Mouse (Mus musculus) intestine, embryonic 16.5 days (tissue): Measurements from ENCODE around the gene Sall4. TPM values are rescaled to one million over a fixed set of nuclear protein-coding genes. Genes with fewer than 3 reads are reported as not detected.

Source experiments
- ATAC-seq: fragments of 200-750 bp; cut with Nextera tagmentation; 2 replicates; pipeline ENCODE4 v1.8.0; 2017; ENCODE audit warnings: moderate TSS enrichment, moderate library complexity
- H3K27ac ChIP-seq: fragments of 300-500 bp; sonication (generic); 2 replicates; pipeline ENCODE4 v1.5.1; 2014; ENCODE audit warnings: mild to moderate bottlenecking, low read length
- H3K27me3 ChIP-seq: fragments of 300-500 bp; sonication (generic); replicated peaks from 2 replicates; pipeline ENCODE4 v1.6.1; 2014; ENCODE audit warnings: low read length, control low read depth, mixed read lengths; ENCODE audit not compliant: control insufficient read depth, insufficient read depth
- H3K36me3 ChIP-seq: fragments of 300-500 bp; sonication (generic); 2 replicates; pipeline ENCODE4 v1.6.1; 2014; ENCODE audit warnings: low read length, control low read depth; ENCODE audit not compliant: control insufficient read depth, insufficient read depth
- H3K4me1 ChIP-seq: fragments of 300-500 bp; sonication (generic); 2 replicates; pipeline ENCODE4 v1.6.1; 2014; ENCODE audit warnings: low read length, control low read depth, mixed read lengths; ENCODE audit not compliant: control insufficient read depth, insufficient read depth
- H3K4me2 ChIP-seq: fragments of 300-500 bp; sonication (generic); 2 replicates; pipeline ENCODE4 v1.6.1; 2014; ENCODE audit warnings: low read depth, low read length, control low read depth
- H3K4me3 ChIP-seq: fragments of 300-500 bp; sonication (generic); 2 replicates; pipeline ENCODE4 v1.5.1; 2014; ENCODE audit warnings: mild to moderate bottlenecking, low read length
- H3K9ac ChIP-seq: fragments of 300-500 bp; sonication (generic); 2 replicates; pipeline ENCODE4 v1.6.1; 2014; ENCODE audit warnings: low read depth, low read length
- H3K9me3 ChIP-seq: fragments of 300-500 bp; sonication (generic); 2 replicates; pipeline ENCODE4 v1.6.1; 2016; ENCODE audit warnings: low read length, control low read depth; ENCODE audit not compliant: control insufficient read depth
- WGBS: fragments of 180-500 bp; shearing (Covaris S2); extraction: QIAGEN DNeasy Blood & Tissue Kit; methylation state at CpG from one replicate; pipeline ENCODE4 v1.1.7; 2014; 5-methylcytosine and 5-hydroxymethylcytosine counted together
- polyA plus RNA-seq: library from polyadenylated mRNA; unstranded; fragments of >200 nt; fragmentation: Nextera tagmentation; extraction: Ambion mirVana; gene quantifications from 2 replicates; pipeline ENCODE4 v1.2.1, GENCODE M21; 2015

Gene Sall4
- polyA plus RNA-seq, 1 experiment from 2014 or later, result 0.91 TPM

DNA sequence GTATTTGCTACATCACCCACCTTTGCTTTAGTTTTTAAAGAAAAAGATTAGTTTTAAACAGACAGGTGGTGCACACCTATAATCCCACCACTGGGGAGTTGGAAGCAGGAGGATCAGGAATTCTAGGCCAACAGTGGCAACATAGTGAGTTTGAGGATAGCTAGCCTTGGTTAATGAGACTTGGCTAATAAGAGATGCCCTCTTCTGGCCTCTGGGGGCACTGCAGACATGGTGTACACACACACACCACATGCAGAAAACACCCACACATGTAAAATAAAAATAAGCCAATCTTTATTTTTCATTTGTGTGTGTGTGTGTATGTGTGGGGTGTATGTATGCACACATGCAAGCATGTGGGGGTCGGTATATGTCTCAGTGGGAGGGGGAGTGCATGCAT lies 28.9 kb downstream of the Sall4 start:
- no peaks in the 10 kb centered on the region for H3K27me3 ChIP-seq
- no peaks in the 10 kb centered on the region for H3K36me3 ChIP-seq
- WGBS, result 100% methylated on average over 1 of the region's 1 CpGs
- H3K27ac ChIP-seq, result no peak overlapping the region
- no peak overlapping the region for H3K4me3 ChIP-seq
- peaks cover 5% of the 10 kb centered on the region; the same call in 1 of the 2 replicates for H3K4me1 ChIP-seq
- H3K9me3 ChIP-seq, result 0 out of 2 replicates have a peak, but pooled peaks cover 2% of the 10 kb centered on the region
- ATAC-seq, result no peak
- no peak overlapping the region for H3K4me2 ChIP-seq
- H3K9ac ChIP-seq, result no peak overlapping the region

GRCm38 (mm10) chr2:168737878-168738277 lies 29.9 kb downstream of the Sall4 start:
- Histone ChIP-seq H3K9ac (no peak overlapping the region), H3K4me3 (no peak overlapping the region), H3K9me3 (0 out of 2 replicates have a peak, but pooled peaks cover 2% of the 10 kb centered on the region), H3K4me1 (peaks cover 5% of the 10 kb centered on the region; the same call in 1 of the 2 replicates), H3K4me2 (no peak overlapping the region), H3K36me3 (no peaks in the 10 kb centered on the region), H3K27me3 (no peaks in the 10 kb centered on the region), H3K27ac (no peak overlapping the region)
- 85% methylated on average over 10 of the region's 10 CpGs for WGBS
- ATAC-seq, result no peak

- Histone ChIP-seq H3K4me2 (no peak overlapping the region; the same call in 1 of the 2 replicates), H3K36me3 (no peaks in the 10 kb centered on the region), H3K27ac (no peak overlapping the region), H3K4me3 (peak overlapping the region; percentile 9; the same call in 1 of the 2 replicates), H3K4me1 (no peaks in the 10 kb centered on the region; the same call in 1 of the 2 replicates), H3K9me3 (no peaks in the 10 kb centered on the region), H3K27me3 (no peaks in the 10 kb centered on the region), H3K9ac (peak overlapping the region; percentile 30)
- 42% methylated on average over 11 of the region's 11 CpGs for WGBS
- ATAC-seq, result peak; percentile 80
These were observed 33.7 kb downstream of the Sall4 start for GRCm38 (mm10) chr2:168734023-168734422.

DNA sequence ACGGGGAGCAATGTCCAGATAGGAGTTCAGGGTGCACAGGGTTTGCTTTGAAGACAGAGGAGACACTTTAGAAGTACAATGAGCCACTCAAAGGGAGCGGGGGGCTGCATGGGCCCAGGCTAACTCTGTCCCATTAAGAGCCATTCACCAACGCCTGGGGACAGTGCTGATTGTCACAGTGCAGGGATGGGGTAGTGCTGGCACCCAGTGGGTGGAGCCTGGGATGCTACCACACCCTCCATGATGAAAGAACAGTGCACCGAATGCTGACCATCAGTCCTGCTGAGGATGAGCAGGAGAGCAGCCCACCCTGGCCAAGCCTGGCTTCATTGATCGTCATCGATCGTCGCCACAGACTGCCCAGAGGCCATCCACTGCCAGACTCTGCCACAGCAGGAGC lies 36.5 kb downstream of the Sall4 start:
- Histone ChIP-seq H3K36me3 (no peaks in the 10 kb centered on the region), H3K27me3 (no peaks in the 10 kb centered on the region), H3K9me3 (no peaks in the 10 kb centered on the region), H3K4me1 (peaks cover 9% of the 10 kb centered on the region), H3K27ac (no peak overlapping the region), H3K4me3 (no peak overlapping the region), H3K4me2 (no peak overlapping the region), H3K9ac (no peak overlapping the region)
- ATAC-seq, result no peak
- 83% methylated on average over 8 of the region's 8 CpGs for WGBS

DNA sequence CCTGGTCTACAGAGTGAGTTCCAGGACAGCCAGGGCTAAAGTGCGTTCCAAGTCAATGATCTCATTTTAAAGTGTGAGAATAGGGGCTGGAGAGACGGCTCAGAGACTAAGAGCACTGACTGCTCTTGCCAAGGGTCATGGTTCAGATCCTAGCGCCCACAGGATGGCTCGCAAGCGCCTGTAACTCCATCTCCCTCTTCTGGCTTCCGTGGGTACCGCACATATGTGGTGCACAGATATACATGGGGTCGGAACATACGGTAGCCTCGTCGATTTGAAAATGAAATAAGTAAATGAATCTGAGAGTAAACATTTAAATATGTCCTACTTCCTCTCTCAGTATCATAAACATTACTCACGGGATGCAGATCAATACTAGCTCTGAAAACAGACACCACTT lies 38.0 kb downstream of the Sall4 start:
- WGBS, result 82% methylated on average over 12 of the region's 12 CpGs
- H3K27me3 ChIP-seq, result no peaks in the 10 kb centered on the region
- ATAC-seq, result no peak

GRCm38 (mm10) chr2:168728045-168728444 lies 39.7 kb downstream of the Sall4 start:
- WGBS, result 52% methylated on average over 12 of the region's 12 CpGs
- no peak overlapping the region for H3K4me2 ChIP-seq
- H3K27me3 ChIP-seq, result no peaks in the 10 kb centered on the region
- peaks cover under 1% of the 10 kb centered on the region; the same call in 1 of the 2 replicates for H3K9me3 ChIP-seq
- no peak overlapping the region for H3K4me3 ChIP-seq
- ATAC-seq, result peak; percentile 19; the same call in 1 of the 2 replicates
- H3K27ac ChIP-seq, result no peak overlapping the region
- H3K9ac ChIP-seq, result no peak overlapping the region
- H3K4me1 ChIP-seq, result peaks cover 9% of the 10 kb centered on the region; the same call in 1 of the 2 replicates
- no peaks in the 10 kb centered on the region for H3K36me3 ChIP-seq

More for the DNA sequence above, 38.0 kb downstream of the Sall4 start:
- Histone ChIP-seq H3K36me3 (no peaks in the 10 kb centered on the region), H3K4me1 (peaks cover 9% of the 10 kb centered on the region; the same call in 1 of the 2 replicates), H3K4me3 (no peak overlapping the region), H3K4me2 (no peak overlapping the region), H3K9me3 (no peaks in the 10 kb centered on the region), H3K27ac (no peak overlapping the region), H3K9ac (no peak overlapping the region)

- no peak overlapping the region for H3K9ac ChIP-seq
- no peak overlapping the region for H3K27ac ChIP-seq
- H3K4me3 ChIP-seq, result no peak overlapping the region
- no peaks in the 10 kb centered on the region for H3K27me3 ChIP-seq
- 46% methylated on average over 6 of the region's 6 CpGs for WGBS
- H3K4me2 ChIP-seq, result 0 out of 2 replicates have a peak overlapping the region, but pooled peaks have one; percentile 3
- H3K9me3 ChIP-seq, result peaks cover 3% of the 10 kb centered on the region; the same call in 1 of the 2 replicates
- peaks cover 9% of the 10 kb centered on the region; the same call in 1 of the 2 replicates for H3K4me1 ChIP-seq
- no peaks in the 10 kb centered on the region for H3K36me3 ChIP-seq
- peak; percentile 78 for ATAC-seq
These were observed 41.7 kb downstream of the Sall4 start for GRCm38 (mm10) chr2:168726007-168726406.

- H3K4me3 ChIP-seq, result no peak overlapping the region
- peak overlapping the region; percentile 20; the same call in 1 of the 2 replicates for H3K27ac ChIP-seq
- no peak overlapping the region for H3K9ac ChIP-seq
- H3K9me3 ChIP-seq, result peaks cover 3% of the 10 kb centered on the region; the same call in 1 of the 2 replicates
- WGBS, result 65% methylated on average over 14 of the region's 14 CpGs
- H3K36me3 ChIP-seq, result no peaks in the 10 kb centered on the region
- no peak overlapping the region for H3K4me2 ChIP-seq
- peak; percentile 92 for ATAC-seq
- H3K27me3 ChIP-seq, result no peaks in the 10 kb centered on the region
- 0 out of 2 replicates have a peak, but pooled peaks cover 3% of the 10 kb centered on the region for H3K4me1 ChIP-seq
These were observed 46.4 kb downstream of the Sall4 start for GRCm38 (mm10) chr2:168721313-168721712.

DNA sequence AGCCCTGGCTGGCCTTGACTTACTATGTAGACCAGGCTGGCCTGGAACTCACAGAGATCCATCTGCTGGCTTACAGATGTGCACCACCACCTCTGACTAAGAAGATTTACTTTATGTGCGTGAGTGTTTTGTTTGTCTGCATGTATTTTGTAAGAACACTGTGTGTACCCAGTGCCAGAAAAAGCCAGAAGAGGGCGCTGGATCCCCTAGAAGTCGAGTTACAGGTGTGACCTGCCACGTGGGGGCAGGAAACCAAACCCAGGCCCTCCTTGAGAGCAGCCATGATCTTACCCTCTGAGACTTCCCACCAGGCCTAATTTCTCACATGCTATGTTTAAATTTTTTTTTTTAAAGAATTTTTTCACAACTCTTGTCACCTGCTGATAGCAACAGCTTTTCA lies 48.0 kb downstream of the Sall4 start:
- Histone ChIP-seq H3K4me1 (0 out of 2 replicates have a peak, but pooled peaks cover 3% of the 10 kb centered on the region), H3K4me3 (no peak overlapping the region), H3K27me3 (no peaks in the 10 kb centered on the region), H3K36me3 (no peaks in the 10 kb centered on the region), H3K9ac (no peak overlapping the region), H3K27ac (no peak overlapping the region), H3K4me2 (no peak overlapping the region), H3K9me3 (peaks cover 3% of the 10 kb centered on the region; the same call in 1 of the 2 replicates)
- no peak for ATAC-seq
- 71% methylated on average over 4 of the region's 4 CpGs for WGBS
